Mouse (Mus musculus) embryonic facial prominence, embryonic 15.5 days (tissue): ENCODE data around the gene Pigf. TPM values are rescaled to one million over a fixed set of nuclear protein-coding genes. Genes with fewer than 3 reads are reported as not detected.
A peak's percentile ranks its signal among the peaks of the same experiment; 100 is the strongest.

ENCODE experiments used
- ATAC-seq: fragments of 200-750 bp; cut with Nextera tagmentation; 2 replicates; pipeline ENCODE4 v1.8.0; 2017; ENCODE audit warnings: low read depth, moderate TSS enrichment; ENCODE audit not compliant: insufficient number of reproducible peaks, low FRiP score, low TSS enrichment
- H3K27ac ChIP-seq: fragments of 300-500 bp; sonication (generic); replicated peaks from 2 replicates; pipeline ENCODE4 v1.5.1; 2015; ENCODE audit warnings: mild to moderate bottlenecking, inconsistent platforms
- H3K27me3 ChIP-seq: fragments of 300-500 bp; sonication (generic); 2 replicates; pipeline ENCODE4 v1.6.1; 2015; ENCODE audit warnings: inconsistent platforms
- H3K36me3 ChIP-seq: fragments of 300-500 bp; sonication (generic); 2 replicates; pipeline ENCODE4 v1.6.1; 2015; ENCODE audit warnings: mild to moderate bottlenecking, inconsistent platforms
- H3K4me1 ChIP-seq: fragments of 300-500 bp; sonication (generic); 2 replicates; pipeline ENCODE4 v1.6.1; 2015; ENCODE audit warnings: inconsistent platforms
- H3K4me2 ChIP-seq: fragments of 300-500 bp; sonication (generic); replicated peaks from 2 replicates; pipeline ENCODE4 v1.6.1; 2015; ENCODE audit warnings: mild to moderate bottlenecking, inconsistent platforms
- H3K4me3 ChIP-seq: fragments of 300-500 bp; sonication (generic); replicated peaks from 2 replicates; pipeline ENCODE4 v1.5.1; 2015; ENCODE audit warnings: mild to moderate bottlenecking, inconsistent platforms
- H3K9ac ChIP-seq: fragments of 300-500 bp; sonication (generic); 2 replicates; pipeline ENCODE4 v1.6.1; 2015; ENCODE audit warnings: inconsistent platforms
- H3K9me3 ChIP-seq: fragments of 300-500 bp; sonication (generic); replicated peaks from 2 replicates; pipeline ENCODE4 v1.6.1; 2016; ENCODE audit warnings: inconsistent platforms
- WGBS: fragments of 180-500 bp; shearing (Covaris S2); methylation state at CpG from one replicate; pipeline ENCODE4 v1.1.7; 2015; 5-methylcytosine and 5-hydroxymethylcytosine counted together
- polyA plus RNA-seq: library from polyadenylated mRNA; unstranded; fragments of >200 nt; fragmentation: Nextera tagmentation; extraction: Ambion mirVana; gene quantifications from 2 replicates; pipeline ENCODE4 v1.2.1, GENCODE M21; 2015

Pigf gene
- polyA plus RNA-seq, 1 experiment from 2014 or later = 25.6 TPM

GRCm38 (mm10) chr17:87024491-87025242 is 539 bp downstream of the Pigf start:
- Histone ChIP-seq H3K27me3 (no peaks in the 10 kb centered on the region), H3K4me1 (peaks cover 16% of the 10 kb centered on the region), H3K4me2 (peak overlapping the region; percentile 94), H3K36me3 (peaks cover 10% of the 10 kb centered on the region), H3K4me3 (peak overlapping the region; percentile 94), H3K9me3 (no peaks in the 10 kb centered on the region), H3K27ac (peak overlapping the region; percentile 66; the same call in 1 of the 2 replicates), H3K9ac (peak overlapping the region; percentile 53)
- 1% methylated on average over 55 of the region's 55 CpGs for WGBS
- peak; percentile 66; the same call in 1 of the 2 replicates for ATAC-seq

- Histone ChIP-seq H3K4me1 (peaks cover 6% of the 10 kb centered on the region; the same call in 1 of the 2 replicates), H3K4me2 (no peak overlapping the region), H3K9ac (no peak overlapping the region), H3K9me3 (no peaks in the 10 kb centered on the region), H3K27me3 (no peaks in the 10 kb centered on the region), H3K27ac (no peak overlapping the region), H3K4me3 (no peak overlapping the region), H3K36me3 (peaks cover 3% of the 10 kb centered on the region; the same call in 1 of the 2 replicates)
- whole genome bisulfite sequencing = 82% methylated on average over 5 of the region's 5 CpGs
- ATAC-seq = no peak
Observed at GRCm38 (mm10) chr17:87019692-87020091, 5.5 kb downstream of the Pigf start.

DNA sequence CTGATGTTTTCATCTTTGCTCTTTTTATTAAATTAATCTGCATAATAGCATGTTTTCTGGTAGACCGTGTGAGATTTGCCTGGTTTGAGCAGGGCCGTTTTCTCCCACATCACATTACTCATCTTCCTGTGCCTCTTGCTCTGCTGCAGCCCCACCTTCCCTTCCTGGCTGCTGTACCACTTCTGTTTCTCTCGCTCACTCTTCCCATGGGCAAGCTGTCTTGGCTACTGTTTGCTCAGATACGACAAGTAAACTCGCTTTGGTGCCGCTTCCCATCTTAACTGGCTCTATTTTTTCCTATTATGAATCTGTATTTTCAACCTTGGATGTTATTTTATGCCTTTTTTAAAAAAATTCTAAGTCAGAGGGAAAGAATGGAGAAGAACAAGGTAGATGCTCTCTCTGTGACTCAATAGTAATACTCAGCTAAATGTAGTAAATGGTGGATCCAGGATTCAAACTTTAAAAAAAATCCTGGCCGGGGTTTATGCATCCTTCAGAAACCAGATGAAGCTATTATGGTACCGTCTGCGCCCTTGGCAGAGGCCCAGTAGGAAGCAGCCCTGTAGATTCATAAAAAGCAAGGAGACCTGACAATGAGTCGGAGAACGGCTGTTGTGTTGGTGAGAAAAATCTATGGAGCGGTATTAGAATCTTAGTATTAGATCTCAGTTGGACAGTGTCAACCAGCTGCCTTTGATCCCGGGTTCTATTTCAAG is 13.7 kb downstream of the Pigf start:
- Histone ChIP-seq H3K4me1 (0 out of 2 replicates have a peak, but pooled peaks cover 5% of the 10 kb centered on the region), H3K27me3 (no peaks in the 10 kb centered on the region), H3K4me3 (no peak overlapping the region), H3K4me2 (no peak overlapping the region), H3K9ac (no peak overlapping the region), H3K36me3 (peaks cover 12% of the 10 kb centered on the region; the same call in 1 of the 2 replicates), H3K9me3 (no peaks in the 10 kb centered on the region), H3K27ac (no peak overlapping the region)
- 61% methylated on average over 13 of the region's 13 CpGs for WGBS
- no peak for ATAC-seq

- WGBS = 81% methylated on average over 3 of the region's 3 CpGs
- Histone ChIP-seq H3K9me3 (no peaks in the 10 kb centered on the region), H3K4me1 (0 out of 2 replicates have a peak, but pooled peaks cover 8% of the 10 kb centered on the region), H3K4me2 (no peak overlapping the region), H3K27me3 (no peaks in the 10 kb centered on the region), H3K27ac (no peak overlapping the region), H3K36me3 (peaks cover 9% of the 10 kb centered on the region; the same call in 1 of the 2 replicates), H3K4me3 (no peak overlapping the region), H3K9ac (no peak overlapping the region)
- ATAC-seq = no peak
Observed at GRCm38 (mm10) chr17:87008950-87009349, 16.3 kb downstream of the Pigf start.

- Histone ChIP-seq H3K4me1 (no peaks in the 10 kb centered on the region), H3K9me3 (no peaks in the 10 kb centered on the region), H3K27me3 (no peaks in the 10 kb centered on the region), H3K36me3 (peaks cover 23% of the 10 kb centered on the region), H3K4me3 (no peak overlapping the region), H3K9ac (no peak overlapping the region), H3K27ac (no peak overlapping the region), H3K4me2 (no peak overlapping the region)
- WGBS = 87% methylated on average over 6 of the region's 6 CpGs
- ATAC-seq = no peak
Observed at GRCm38 (mm10) chr17:86997323-86997722, 27.9 kb downstream of the Pigf start.

GRCm38 (mm10) chr17:86991306-86991705 is 33.9 kb downstream of the Pigf start:
- Histone ChIP-seq H3K27ac (no peak overlapping the region), H3K36me3 (peaks cover under 1% of the 10 kb centered on the region; the same call in 1 of the 2 replicates), H3K27me3 (no peaks in the 10 kb centered on the region), H3K4me3 (no peak overlapping the region), H3K4me1 (peaks cover 28% of the 10 kb centered on the region), H3K9me3 (no peaks in the 10 kb centered on the region), H3K9ac (no peak overlapping the region), H3K4me2 (no peak overlapping the region)
- ATAC-seq = no peak
- 73% methylated on average over 8 of the region's 8 CpGs for WGBS

GRCm38 (mm10) chr17:86988601-86989184 is 36.5 kb downstream of the Pigf start:
- Histone ChIP-seq H3K4me3 (no peak overlapping the region), H3K4me2 (no peak overlapping the region), H3K9ac (no peak overlapping the region), H3K27ac (peak overlapping the region; percentile 29; the same call in 1 of the 2 replicates), H3K27me3 (no peaks in the 10 kb centered on the region), H3K4me1 (peaks cover 42% of the 10 kb centered on the region), H3K9me3 (no peaks in the 10 kb centered on the region), H3K36me3 (peaks cover 3% of the 10 kb centered on the region; the same call in 1 of the 2 replicates)
- peak; percentile 55 for ATAC-seq
- WGBS = 51% methylated on average over 6 of the region's 6 CpGs

DNA sequence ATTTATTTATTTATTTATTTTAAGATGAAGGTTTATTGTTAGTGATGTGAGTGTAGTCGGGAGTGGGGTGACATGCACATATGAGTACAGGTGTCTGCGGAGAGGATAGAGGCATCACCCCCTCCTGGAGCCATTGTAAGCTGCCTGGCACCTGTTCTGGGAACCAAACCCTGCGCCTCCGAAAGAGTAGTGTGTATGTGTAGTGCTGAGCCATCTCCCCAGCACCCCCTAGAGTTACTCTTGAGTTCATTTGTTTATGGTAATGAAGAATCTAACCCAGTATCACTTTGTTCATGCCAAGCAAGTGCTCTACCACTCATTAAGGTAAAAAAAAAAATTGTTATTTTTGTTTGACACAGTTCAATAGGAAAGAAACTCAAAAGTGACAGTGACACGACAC is 37.0 kb downstream of the Pigf start:
- WGBS = 69% methylated on average over 5 of the region's 5 CpGs
- ATAC-seq = no peak
- no peak overlapping the region for H3K4me2 ChIP-seq
- H3K4me1 ChIP-seq = peaks cover 42% of the 10 kb centered on the region
- H3K4me3 ChIP-seq = no peak overlapping the region
- H3K9ac ChIP-seq = no peak overlapping the region
- no peaks in the 10 kb centered on the region for H3K9me3 ChIP-seq
- H3K27me3 ChIP-seq = no peaks in the 10 kb centered on the region
- peak overlapping the region; percentile 29; the same call in 1 of the 2 replicates for H3K27ac ChIP-seq
- H3K36me3 ChIP-seq = peaks cover 7% of the 10 kb centered on the region; the same call in 1 of the 2 replicates

GRCm38 (mm10) chr17:86986449-86987138 is 38.6 kb downstream of the Pigf start:
- Histone ChIP-seq H3K9ac (no peak overlapping the region), H3K36me3 (peaks cover 18% of the 10 kb centered on the region), H3K27me3 (no peaks in the 10 kb centered on the region), H3K4me1 (peaks cover 37% of the 10 kb centered on the region), H3K9me3 (no peaks in the 10 kb centered on the region), H3K4me3 (no peak overlapping the region), H3K4me2 (no peak overlapping the region), H3K27ac (no peak overlapping the region)
- 47% methylated on average over 17 of the region's 17 CpGs for WGBS
- peak; percentile 70 for ATAC-seq

DNA sequence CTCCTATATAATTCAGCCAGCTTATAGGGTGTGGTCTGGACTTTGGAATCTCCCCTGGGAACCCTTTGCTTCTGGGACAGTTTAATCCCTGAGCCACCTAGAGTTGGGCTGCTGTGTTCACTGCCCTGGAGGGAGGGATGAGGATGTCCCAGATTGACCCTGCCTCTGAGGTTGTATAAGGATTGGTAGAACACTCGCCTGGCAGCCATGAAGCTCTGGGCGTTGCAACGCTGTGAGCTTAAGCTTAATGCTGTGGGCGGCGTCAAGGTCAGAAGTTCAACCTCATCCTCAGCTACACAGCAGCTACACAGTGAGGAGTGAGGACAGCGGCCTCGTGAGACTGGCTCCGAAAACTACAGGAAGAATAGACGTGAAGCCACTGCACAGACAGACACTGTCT is 42.7 kb downstream of the Pigf start:
- Histone ChIP-seq H3K36me3 (peaks cover 29% of the 10 kb centered on the region), H3K27me3 (no peaks in the 10 kb centered on the region), H3K4me2 (no peak overlapping the region), H3K4me3 (no peak overlapping the region), H3K27ac (no peak overlapping the region), H3K9me3 (no peaks in the 10 kb centered on the region), H3K4me1 (peaks cover 19% of the 10 kb centered on the region; the same call in 1 of the 2 replicates), H3K9ac (no peak overlapping the region)
- no peak for ATAC-seq
- 65% methylated on average over 9 of the region's 9 CpGs for WGBS
